Mouse (Mus musculus): Measurements from ENCODE around the gene Plekha6.

- TF ChIP-seq CTCF (IDR thresholded peaks at IDR 0.05; ENCODE audit: low read depth, low read length) = peak; percentile 5; the same call in 1 of the 2 replicates
- no peak for TF ChIP-seq POLR2A (IDR thresholded peaks at IDR 0.05; ENCODE audit: borderline replicate concordance, low read depth, low read length)
These were observed 17.3 kb downstream of the Plekha6 start for GRCm38 (mm10) chr1:133181072-133182015.
